Mouse (Mus musculus) ES-Bruce4 (cell line): ENCODE data around the gene Serpinb9. TPM values are rescaled to one million over a fixed set of nuclear protein-coding genes. Genes with fewer than 3 reads are reported as not detected.

ENCODE experiments used
- H3K27ac ChIP-seq: 2 replicates; pipeline ENCODE4 v1.5.1; 2012; ENCODE audit warnings: low read length, inconsistent platforms; ENCODE audit not compliant: insufficient read depth
- H3K27me3 ChIP-seq: 2 replicates; pipeline ENCODE4 v1.6.1; 2012; ENCODE audit warnings: mild to moderate bottlenecking, low read length, inconsistent platforms; ENCODE audit not compliant: control insufficient read depth, poor library complexity, insufficient read depth, severe bottlenecking
- H3K36me3 ChIP-seq: 2 replicates; pipeline ENCODE4 v1.6.1; 2012; ENCODE audit warnings: inconsistent platforms, mild to moderate bottlenecking, low read length, moderate library complexity; ENCODE audit not compliant: control insufficient read depth, poor library complexity, insufficient read depth, severe bottlenecking
- H3K4me1 ChIP-seq: one replicate; pipeline ENCODE4 v1.8.1; 2011; ENCODE audit warnings: low read length; ENCODE audit not compliant: control insufficient read depth, insufficient read depth
- H3K4me3 ChIP-seq: 2 replicates; pipeline ENCODE4 v1.5.1; 2011; ENCODE audit warnings: low read depth, mild to moderate bottlenecking, low read length
- H3K9ac ChIP-seq: 2 replicates; pipeline ENCODE4 v1.6.1; 2012; ENCODE audit warnings: low read depth, mild to moderate bottlenecking, inconsistent platforms; ENCODE audit not compliant: poor library complexity, severe bottlenecking
- H3K9me3 ChIP-seq: replicated peaks from 2 replicates; pipeline ENCODE4 v1.6.1; 2012; ENCODE audit warnings: mild to moderate bottlenecking, low read length, inconsistent platforms; ENCODE audit not compliant: control insufficient read depth, poor library complexity, insufficient read depth, severe bottlenecking
- CTCF ChIP-seq: IDR thresholded peaks from one replicate; pipeline ENCODE4 v1.8.1; 2011; ENCODE audit warnings: low read depth, low read length
- EP300 ChIP-seq: IDR thresholded peaks from 2 replicates; pipeline ENCODE4 v1.6.1; 2011; ENCODE audit warnings: low read depth, low read length; ENCODE audit not compliant: insufficient read depth
- POLR2A ChIP-seq: IDR thresholded peaks from one replicate; pipeline ENCODE4 v1.8.1; 2011; ENCODE audit warnings: low read length; ENCODE audit not compliant: insufficient read depth
- polyA plus RNA-seq: library from polyadenylated mRNA; stranded (reverse); fragments of >200 nt; gene quantifications from 2 replicates; pipeline ENCODE4 v1.2.4, GENCODE M21; 2011; ENCODE audit warnings: low read depth; ENCODE audit not compliant: missing spikeins, insufficient read depth, insufficient read length

The Serpinb9 gene
- polyA plus RNA-seq, 1 experiment: 3.7 TPM

DNA sequence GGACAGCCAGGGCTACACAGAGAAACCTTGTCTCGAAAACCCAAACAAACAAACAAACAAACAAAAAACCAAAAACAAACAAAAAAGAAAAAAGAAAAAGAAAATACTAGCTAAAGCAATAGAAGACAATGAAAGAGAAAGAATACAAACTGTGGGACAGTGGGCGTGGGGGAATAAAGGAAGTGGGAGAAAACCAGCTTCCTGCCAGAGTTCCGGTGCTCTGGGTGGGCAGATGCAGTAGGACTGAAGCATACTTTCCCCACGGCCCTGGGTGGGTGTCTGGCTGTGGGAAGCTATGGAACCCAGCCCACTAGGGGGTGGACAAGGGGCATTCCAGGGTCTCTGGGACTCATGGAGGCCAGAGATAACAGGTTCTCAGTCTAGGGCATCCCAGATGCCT is 45.1 kb downstream of the Serpinb9 start:
- no peak overlapping the region for H3K9ac ChIP-seq
- no peak overlapping the region for H3K27ac ChIP-seq
- TF ChIP-seq POLR2A (no peak), EP300 (no peak), CTCF (no peak)
- H3K9me3 ChIP-seq: no peaks in the 10 kb centered on the region
- no peaks in the 10 kb centered on the region for H3K36me3 ChIP-seq
- H3K27me3 ChIP-seq: no peaks in the 10 kb centered on the region
- H3K4me3 ChIP-seq: no peak overlapping the region
- H3K4me1 ChIP-seq: no peaks in the 10 kb centered on the region

DNA sequence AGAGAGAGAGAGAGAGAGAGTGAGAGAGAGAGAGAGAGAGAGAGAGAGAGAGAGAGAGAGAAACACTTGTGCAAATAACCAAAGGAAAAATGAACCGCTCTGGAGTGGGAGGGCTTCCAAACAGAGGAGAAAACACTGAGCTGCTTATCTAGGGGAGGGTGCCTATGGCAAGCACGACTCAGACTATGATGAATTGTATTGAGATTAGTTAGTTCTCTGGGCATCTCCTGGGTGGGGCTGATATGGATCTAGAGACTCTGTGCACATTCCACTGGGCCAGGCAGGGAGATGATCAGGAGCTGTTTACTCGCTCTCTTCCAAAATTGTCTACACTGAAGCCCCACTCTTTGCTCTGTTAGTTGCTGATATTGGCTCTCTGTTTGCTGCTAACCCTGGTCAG is 48.6 kb downstream of the Serpinb9 start:
- TF ChIP-seq POLR2A: no peak
- TF ChIP-seq EP300: no peak
- H3K4me1 ChIP-seq: no peaks in the 10 kb centered on the region
- H3K36me3 ChIP-seq: no peaks in the 10 kb centered on the region
- no peak overlapping the region for H3K27ac ChIP-seq
- H3K27me3 ChIP-seq: no peaks in the 10 kb centered on the region
- H3K9ac ChIP-seq: no peak overlapping the region
- no peak overlapping the region for H3K4me3 ChIP-seq
- H3K9me3 ChIP-seq: peaks cover 13% of the 10 kb centered on the region

GRCm38 (mm10) chr13:33063048-33063447 is 60.0 kb downstream of the Serpinb9 start:
- H3K27me3 ChIP-seq: no peaks in the 10 kb centered on the region
- H3K4me3 ChIP-seq: no peak overlapping the region
- H3K36me3 ChIP-seq: no peaks in the 10 kb centered on the region
- H3K9ac ChIP-seq: no peak overlapping the region
- TF ChIP-seq EP300: no peak
- no peak for TF ChIP-seq POLR2A
- no peak for TF ChIP-seq CTCF
- peaks cover 10% of the 10 kb centered on the region; the same call in 1 of the 2 replicates for H3K9me3 ChIP-seq
- H3K4me1 ChIP-seq: no peaks in the 10 kb centered on the region
- no peak overlapping the region for H3K27ac ChIP-seq

Other genes with a start within 250 kb of the Serpinb9 start
- gene Mylk4, start 219.3 kb upstream of the Serpinb9 start, polyA plus RNA-seq: not detected in 2 replicates
- 21.5 and 23.3 TPM in 2 replicates for gene Wrnip1, start 201.2 kb upstream of the Serpinb9 start, polyA plus RNA-seq
- not detected in 2 replicates for gene D930007J09Rik, start 200.4 kb upstream of the Serpinb9 start, polyA plus RNA-seq
- gene Serpinb1a, start 152.1 kb upstream of the Serpinb9 start, polyA plus RNA-seq: 1.6 and 2.1 TPM in 2 replicates
- not detected in 2 replicates for gene Serpinb1c, start 105.0 kb upstream of the Serpinb9 start, polyA plus RNA-seq
- gene Serpinb6b, start 38.0 kb upstream of the Serpinb9 start, polyA plus RNA-seq: 2.3 and 6.1 TPM in 2 replicates
- 6.5 and 7.6 TPM in 2 replicates for gene Serpinb9b, start 24.2 kb downstream of the Serpinb9 start, polyA plus RNA-seq
- gene Serpinb1b, start 75.3 kb downstream of the Serpinb9 start, polyA plus RNA-seq: not detected in 2 replicates
- gene Serpinb9c, start 156.5 kb downstream of the Serpinb9 start, polyA plus RNA-seq: not detected in 2 replicates
- gene Serpinb9d, start 189.7 kb downstream of the Serpinb9 start, polyA plus RNA-seq: not detected in 2 replicates
- gene Serpinb9e, start 246.4 kb downstream of the Serpinb9 start, polyA plus RNA-seq: 0.93 and 1.3 TPM in 2 replicates